Mouse (Mus musculus): ENCODE data around the gene Zmiz1.

GRCm38 (mm10) chr14:25440116-25440515 is 18.9 kb upstream of the Zmiz1 start:
- TF ChIP-seq CTCF (IDR thresholded peaks at IDR 0.05; ENCODE audit: borderline replicate concordance, insufficient read depth, low read depth, low read length), result no peak
- TF ChIP-seq POLR2A (IDR thresholded peaks at IDR 0.05; ENCODE audit: borderline replicate concordance, insufficient read depth, low read length), result no peak

Measured in cerebellum, adult 2 months (tissue).